Mouse (Mus musculus): Measurements from ENCODE around the gene Prdm16. TPM values are rescaled to one million over a fixed set of nuclear protein-coding genes. Genes with fewer than 3 reads are reported as not detected.

The Prdm16 gene
- polyA plus RNA-seq, 1 experiment from 2014 or later, result 7.7 TPM

- Histone ChIP-seq H3K27ac (replicated peaks) (no peak overlapping the region), H3K36me3 (no peaks in the 10 kb centered on the region), H3K9me3 (replicated peaks) (no peaks in the 10 kb centered on the region), H3K27me3 (replicated peaks) (peaks cover 29% of the 10 kb centered on the region), H3K4me3 (replicated peaks) (no peak overlapping the region), H3K4me1 (peaks cover 50% of the 10 kb centered on the region), H3K9ac (replicated peaks) (no peak overlapping the region), H3K4me2 (no peak overlapping the region)
- 72% methylated on average over 4 of the region's 4 CpGs for WGBS
- ATAC-seq (ENCODE audit: low FRiP score), result no peak
These were observed 39.9 kb downstream of the Prdm16 start for GRCm38 (mm10) chr4:154596805-154597204.

GRCm38 (mm10) chr4:154594761-154595556, 41.7 kb downstream of the Prdm16 start:
- no peak overlapping the region for H3K9ac ChIP-seq (replicated peaks)
- H3K9me3 ChIP-seq (replicated peaks), result no peaks in the 10 kb centered on the region
- peaks cover 25% of the 10 kb centered on the region for H3K27me3 ChIP-seq (replicated peaks)
- peak overlapping the region; percentile 61 for H3K27ac ChIP-seq (replicated peaks)
- peak; percentile 64 for ATAC-seq (ENCODE audit: low FRiP score)
- H3K4me1 ChIP-seq, result peaks cover 44% of the 10 kb centered on the region
- WGBS, result 8% methylated on average over 21 of the region's 21 CpGs
- H3K4me2 ChIP-seq, result 0 out of 2 replicates have a peak overlapping the region, but pooled peaks have one; percentile 13
- H3K4me3 ChIP-seq (replicated peaks), result no peak overlapping the region
- H3K36me3 ChIP-seq, result no peaks in the 10 kb centered on the region

- H3K9ac ChIP-seq (replicated peaks), result no peak overlapping the region
- no peak for ATAC-seq (ENCODE audit: low FRiP score)
- no peak overlapping the region for H3K4me3 ChIP-seq (replicated peaks)
- no peaks in the 10 kb centered on the region for H3K36me3 ChIP-seq
- peak overlapping the region; percentile 61 for H3K27ac ChIP-seq (replicated peaks)
- H3K4me1 ChIP-seq, result peaks cover 37% of the 10 kb centered on the region
- H3K9me3 ChIP-seq (replicated peaks), result no peaks in the 10 kb centered on the region
- H3K27me3 ChIP-seq (replicated peaks), result peaks cover 29% of the 10 kb centered on the region
- WGBS, result 23% methylated on average over 17 of the region's 17 CpGs
- H3K4me2 ChIP-seq, result 0 out of 2 replicates have a peak overlapping the region, but pooled peaks have one; percentile 13
These were observed 42.4 kb downstream of the Prdm16 start for GRCm38 (mm10) chr4:154594116-154594760.

- H3K4me1 ChIP-seq, result peaks cover 32% of the 10 kb centered on the region
- 55% methylated on average over 13 of the region's 13 CpGs for WGBS
These were observed 44.1 kb downstream of the Prdm16 start for GRCm38 (mm10) chr4:154592562-154592961.

GRCm38 (mm10) chr4:154590910-154591309, 45.8 kb downstream of the Prdm16 start:
- 72% methylated on average over 11 of the region's 11 CpGs for WGBS
- Histone ChIP-seq H3K4me1 (peaks cover 41% of the 10 kb centered on the region), H3K27ac (replicated peaks) (no peak overlapping the region), H3K4me3 (replicated peaks) (no peak overlapping the region), H3K27me3 (replicated peaks) (peaks cover 32% of the 10 kb centered on the region), H3K4me2 (no peak overlapping the region), H3K9me3 (replicated peaks) (no peaks in the 10 kb centered on the region), H3K36me3 (no peaks in the 10 kb centered on the region), H3K9ac (replicated peaks) (no peak overlapping the region)
- ATAC-seq (ENCODE audit: low FRiP score), result no peak

More at GRCm38 (mm10) chr4:154592562-154592961, 44.1 kb downstream of the Prdm16 start:
- H3K4me2 ChIP-seq, result no peak overlapping the region
- H3K4me3 ChIP-seq (replicated peaks), result no peak overlapping the region
- no peaks in the 10 kb centered on the region for H3K36me3 ChIP-seq
- no peak overlapping the region for H3K9ac ChIP-seq (replicated peaks)
- peaks cover 23% of the 10 kb centered on the region for H3K27me3 ChIP-seq (replicated peaks)
- no peak overlapping the region for H3K27ac ChIP-seq (replicated peaks)
- ATAC-seq (ENCODE audit: low FRiP score), result no peak
- no peaks in the 10 kb centered on the region for H3K9me3 ChIP-seq (replicated peaks)

- no peak overlapping the region for H3K4me2 ChIP-seq
- H3K9ac ChIP-seq (replicated peaks), result no peak overlapping the region
- H3K4me3 ChIP-seq (replicated peaks), result no peak overlapping the region
- peaks cover 29% of the 10 kb centered on the region for H3K4me1 ChIP-seq
- H3K27me3 ChIP-seq (replicated peaks), result peaks cover 26% of the 10 kb centered on the region
- no peaks in the 10 kb centered on the region for H3K36me3 ChIP-seq
- no peak overlapping the region for H3K27ac ChIP-seq (replicated peaks)
- ATAC-seq (ENCODE audit: low FRiP score), result no peak
- H3K9me3 ChIP-seq (replicated peaks), result no peaks in the 10 kb centered on the region
- 78% methylated on average over 11 of the region's 11 CpGs for WGBS
These were observed 50.3 kb downstream of the Prdm16 start for GRCm38 (mm10) chr4:154586334-154586733.

GRCm38 (mm10) chr4:154585779-154586178, 50.9 kb downstream of the Prdm16 start:
- H3K27ac ChIP-seq (replicated peaks), result no peak overlapping the region
- peaks cover 29% of the 10 kb centered on the region for H3K4me1 ChIP-seq
- H3K9me3 ChIP-seq (replicated peaks), result no peaks in the 10 kb centered on the region
- no peak for ATAC-seq (ENCODE audit: low FRiP score)
- H3K4me3 ChIP-seq (replicated peaks), result no peak overlapping the region
- H3K27me3 ChIP-seq (replicated peaks), result peaks cover 29% of the 10 kb centered on the region
- H3K4me2 ChIP-seq, result no peak overlapping the region
- no peak overlapping the region for H3K9ac ChIP-seq (replicated peaks)
- 77% methylated on average over 14 of the region's 14 CpGs for WGBS
- no peaks in the 10 kb centered on the region for H3K36me3 ChIP-seq

- no peak overlapping the region for H3K4me2 ChIP-seq
- no peak for ATAC-seq (ENCODE audit: low FRiP score)
- no peak overlapping the region for H3K9ac ChIP-seq (replicated peaks)
- no peak overlapping the region for H3K27ac ChIP-seq (replicated peaks)
- H3K4me3 ChIP-seq (replicated peaks), result no peak overlapping the region
- peaks cover 30% of the 10 kb centered on the region for H3K27me3 ChIP-seq (replicated peaks)
- H3K4me1 ChIP-seq, result peaks cover 29% of the 10 kb centered on the region
- H3K36me3 ChIP-seq, result no peaks in the 10 kb centered on the region
- no peaks in the 10 kb centered on the region for H3K9me3 ChIP-seq (replicated peaks)
- 87% methylated on average over 13 of the region's 13 CpGs for WGBS
These were observed 53.0 kb downstream of the Prdm16 start for GRCm38 (mm10) chr4:154583712-154584111.

GRCm38 (mm10) chr4:154582607-154583236, 54.0 kb downstream of the Prdm16 start:
- no peak for ATAC-seq (ENCODE audit: low FRiP score)
- no peak overlapping the region for H3K9ac ChIP-seq (replicated peaks)
- no peak overlapping the region for H3K4me2 ChIP-seq
- peaks cover 30% of the 10 kb centered on the region for H3K27me3 ChIP-seq (replicated peaks)
- no peak overlapping the region for H3K4me3 ChIP-seq (replicated peaks)
- WGBS, result 39% methylated on average over 21 of the region's 21 CpGs
- H3K4me1 ChIP-seq, result peaks cover 27% of the 10 kb centered on the region
- no peaks in the 10 kb centered on the region for H3K9me3 ChIP-seq (replicated peaks)
- H3K27ac ChIP-seq (replicated peaks), result no peak overlapping the region
- no peaks in the 10 kb centered on the region for H3K36me3 ChIP-seq

- H3K4me2 ChIP-seq, result no peak overlapping the region
- no peaks in the 10 kb centered on the region for H3K36me3 ChIP-seq
- H3K27me3 ChIP-seq (replicated peaks), result peaks cover 22% of the 10 kb centered on the region
- H3K4me3 ChIP-seq (replicated peaks), result no peak overlapping the region
- H3K9ac ChIP-seq (replicated peaks), result no peak overlapping the region
- H3K27ac ChIP-seq (replicated peaks), result no peak overlapping the region
- H3K9me3 ChIP-seq (replicated peaks), result no peaks in the 10 kb centered on the region
- no peak for ATAC-seq (ENCODE audit: low FRiP score)
- H3K4me1 ChIP-seq, result peaks cover 17% of the 10 kb centered on the region
- WGBS, result 81% methylated on average over 16 of the region's 16 CpGs
These were observed 55.3 kb downstream of the Prdm16 start for GRCm38 (mm10) chr4:154581261-154581886.

GRCm38 (mm10) chr4:154574208-154574875, 62.3 kb downstream of the Prdm16 start:
- Histone ChIP-seq H3K4me2 (no peak overlapping the region), H3K4me1 (peaks cover 16% of the 10 kb centered on the region), H3K4me3 (replicated peaks) (no peak overlapping the region), H3K27me3 (replicated peaks) (peaks cover 22% of the 10 kb centered on the region), H3K9ac (replicated peaks) (no peak overlapping the region), H3K36me3 (no peaks in the 10 kb centered on the region), H3K27ac (replicated peaks) (no peak overlapping the region), H3K9me3 (replicated peaks) (no peaks in the 10 kb centered on the region)
- WGBS, result 68% methylated on average over 13 of the region's 13 CpGs
- no peak for ATAC-seq (ENCODE audit: low FRiP score)
